Mouse (Mus musculus): ENCODE measurements around the gene Crb2. TPM values are rescaled to one million over a fixed set of nuclear protein-coding genes. Genes with fewer than 3 reads are reported as not detected.

Gene Crb2
- total and polyA plus RNA-seq, 3 experiments, result 0.48 to 0.81 (median 0.64) TPM

- H3K4me3 ChIP-seq, result no peak overlapping the region
- H3K79me2 ChIP-seq (replicated peaks; ENCODE audit: control insufficient read depth, insufficient read depth, low read length), result no peaks in the 10 kb centered on the region
- H3K27ac ChIP-seq, result no peak overlapping the region
- no peaks in the 10 kb centered on the region for H3K4me1 ChIP-seq (ENCODE audit: control insufficient read depth, insufficient read depth, low read length)
- intact Hi-C loops (cut with DNase I), result no loop called here
- no peaks in the 10 kb centered on the region for H3K36me3 ChIP-seq (ENCODE audit: control insufficient read depth, insufficient read depth, low read length)
- no peaks in the 10 kb centered on the region for H3K27me3 ChIP-seq (ENCODE audit: control insufficient read depth, insufficient read depth, low read length)
- H3K9ac ChIP-seq (ENCODE audit: low read depth, low read length), result no peak overlapping the region
- TF ChIP-seq EP300 (IDR thresholded peaks at IDR 0.05; ENCODE audit: insufficient read depth, low read depth, low read length) (no peak), POLR2A (IDR thresholded peaks at IDR 0.05; ENCODE audit: insufficient read depth, low read depth, low read length) (no peak), CTCF (IDR thresholded peaks at IDR 0.05) (no peak)
- no peak for DNase-seq
- WGBS, result 87% methylated on average over 10 of the region's 10 CpGs
Observed at GRCm38 (mm10) chr2:37832253-37832652, 56.2 kb downstream of the Crb2 start.

GRCm38 (mm10) chr2:37836926-37837325 lies 60.9 kb downstream of the Crb2 start:
- 92% methylated on average over 3 of the region's 3 CpGs for WGBS
- intact Hi-C loops (cut with DNase I), result no loop called here
- no peak for TF ChIP-seq POLR2A (IDR thresholded peaks at IDR 0.05; ENCODE audit: insufficient read depth, low read depth, low read length)
- TF ChIP-seq CTCF (IDR thresholded peaks at IDR 0.05), result no peak
- no peak for TF ChIP-seq EP300 (IDR thresholded peaks at IDR 0.05; ENCODE audit: insufficient read depth, low read depth, low read length)

GRCm38 (mm10) chr2:37837542-37837941 lies 61.5 kb downstream of the Crb2 start:
- H3K27ac ChIP-seq, result no peak overlapping the region
- no peaks in the 10 kb centered on the region for H3K79me2 ChIP-seq (replicated peaks; ENCODE audit: control insufficient read depth, insufficient read depth, low read length)
- no peak overlapping the region for H3K9ac ChIP-seq (ENCODE audit: low read depth, low read length)
- H3K4me3 ChIP-seq, result no peak overlapping the region
- no peak for DNase-seq
- TF ChIP-seq EP300 (IDR thresholded peaks at IDR 0.05; ENCODE audit: insufficient read depth, low read depth, low read length), result no peak
- no peak for TF ChIP-seq CTCF (IDR thresholded peaks at IDR 0.05)
- TF ChIP-seq POLR2A (IDR thresholded peaks at IDR 0.05; ENCODE audit: insufficient read depth, low read depth, low read length), result no peak
- intact Hi-C loops (cut with DNase I), result no loop called here
- no peaks in the 10 kb centered on the region for H3K4me1 ChIP-seq (ENCODE audit: control insufficient read depth, insufficient read depth, low read length)
- no peaks in the 10 kb centered on the region for H3K27me3 ChIP-seq (ENCODE audit: control insufficient read depth, insufficient read depth, low read length)
- no peaks in the 10 kb centered on the region for H3K36me3 ChIP-seq (ENCODE audit: control insufficient read depth, insufficient read depth, low read length)
- WGBS, result 96% methylated on average over 3 of the region's 3 CpGs

More at GRCm38 (mm10) chr2:37836926-37837325, 60.9 kb downstream of the Crb2 start:
- no peaks in the 10 kb centered on the region for H3K79me2 ChIP-seq (replicated peaks; ENCODE audit: control insufficient read depth, insufficient read depth, low read length)
- no peaks in the 10 kb centered on the region for H3K4me1 ChIP-seq (ENCODE audit: control insufficient read depth, insufficient read depth, low read length)
- H3K36me3 ChIP-seq (ENCODE audit: control insufficient read depth, insufficient read depth, low read length), result no peaks in the 10 kb centered on the region
- DNase-seq, result no peak
- no peaks in the 10 kb centered on the region for H3K27me3 ChIP-seq (ENCODE audit: control insufficient read depth, insufficient read depth, low read length)
- H3K9ac ChIP-seq (ENCODE audit: low read depth, low read length), result no peak overlapping the region
- H3K4me3 ChIP-seq, result no peak overlapping the region
- H3K27ac ChIP-seq, result no peak overlapping the region

GRCm38 (mm10) chr2:37838202-37838984 lies 62.3 kb downstream of the Crb2 start:
- WGBS, result 95% methylated on average over 7 of the region's 7 CpGs
- Histone ChIP-seq H3K27ac (no peak overlapping the region), H3K36me3 (ENCODE audit: control insufficient read depth, insufficient read depth, low read length) (no peaks in the 10 kb centered on the region), H3K79me2 (replicated peaks; ENCODE audit: control insufficient read depth, insufficient read depth, low read length) (no peaks in the 10 kb centered on the region), H3K4me1 (ENCODE audit: control insufficient read depth, insufficient read depth, low read length) (no peaks in the 10 kb centered on the region), H3K4me3 (no peak overlapping the region), H3K27me3 (ENCODE audit: control insufficient read depth, insufficient read depth, low read length) (no peaks in the 10 kb centered on the region), H3K9ac (ENCODE audit: low read depth, low read length) (no peak overlapping the region)
- intact Hi-C loops (cut with DNase I), result no loop called here
- no peak for TF ChIP-seq CTCF (IDR thresholded peaks at IDR 0.05)
- no peak for TF ChIP-seq POLR2A (IDR thresholded peaks at IDR 0.05; ENCODE audit: insufficient read depth, low read depth, low read length)
- TF ChIP-seq EP300 (IDR thresholded peaks at IDR 0.05; ENCODE audit: insufficient read depth, low read depth, low read length), result no peak
- no peak for DNase-seq

- TF ChIP-seq CTCF (IDR thresholded peaks at IDR 0.05), result no peak
- no peak for TF ChIP-seq EP300 (IDR thresholded peaks at IDR 0.05; ENCODE audit: insufficient read depth, low read depth, low read length)
- TF ChIP-seq POLR2A (IDR thresholded peaks at IDR 0.05; ENCODE audit: insufficient read depth, low read depth, low read length), result no peak
Observed at GRCm38 (mm10) chr2:37839922-37840321, 63.9 kb downstream of the Crb2 start.

GRCm38 (mm10) chr2:37842151-37842569 lies 66.1 kb downstream of the Crb2 start:
- TF ChIP-seq EP300 (IDR thresholded peaks at IDR 0.05; ENCODE audit: insufficient read depth, low read depth, low read length), result no peak
- no peak for TF ChIP-seq POLR2A (IDR thresholded peaks at IDR 0.05; ENCODE audit: insufficient read depth, low read depth, low read length)
- no peak for TF ChIP-seq CTCF (IDR thresholded peaks at IDR 0.05)
- Histone ChIP-seq H3K4me3 (no peak overlapping the region), H3K79me2 (replicated peaks; ENCODE audit: control insufficient read depth, insufficient read depth, low read length) (no peaks in the 10 kb centered on the region), H3K4me1 (ENCODE audit: control insufficient read depth, insufficient read depth, low read length) (no peaks in the 10 kb centered on the region), H3K9ac (ENCODE audit: low read depth, low read length) (no peak overlapping the region), H3K27me3 (ENCODE audit: control insufficient read depth, insufficient read depth, low read length) (no peaks in the 10 kb centered on the region), H3K27ac (no peak overlapping the region), H3K36me3 (ENCODE audit: control insufficient read depth, insufficient read depth, low read length) (no peaks in the 10 kb centered on the region)
- no peak for DNase-seq
- WGBS, result 42% methylated on average over 7 of the region's 7 CpGs
- intact Hi-C loops (cut with DNase I), result no loop called here

More at GRCm38 (mm10) chr2:37839922-37840321, 63.9 kb downstream of the Crb2 start:
- H3K4me1 ChIP-seq (ENCODE audit: control insufficient read depth, insufficient read depth, low read length), result no peaks in the 10 kb centered on the region
- no peak overlapping the region for H3K9ac ChIP-seq (ENCODE audit: low read depth, low read length)
- no peak overlapping the region for H3K4me3 ChIP-seq
- H3K36me3 ChIP-seq (ENCODE audit: control insufficient read depth, insufficient read depth, low read length), result no peaks in the 10 kb centered on the region
- DNase-seq, result no peak
- H3K27me3 ChIP-seq (ENCODE audit: control insufficient read depth, insufficient read depth, low read length), result no peaks in the 10 kb centered on the region
- intact Hi-C loops (cut with DNase I), result no loop called here
- H3K27ac ChIP-seq, result no peak overlapping the region
- H3K79me2 ChIP-seq (replicated peaks; ENCODE audit: control insufficient read depth, insufficient read depth, low read length), result no peaks in the 10 kb centered on the region

Measured in heart, adult 2 months (tissue).